Mouse (Mus musculus): ENCODE data around the gene Sept9. TPM values are rescaled to one million over a fixed set of nuclear protein-coding genes. Genes with fewer than 3 reads are reported as not detected.

Gene Sept9
- polyA plus RNA-seq, 1 experiment from 2014 or later: 52.5 TPM

DNA sequence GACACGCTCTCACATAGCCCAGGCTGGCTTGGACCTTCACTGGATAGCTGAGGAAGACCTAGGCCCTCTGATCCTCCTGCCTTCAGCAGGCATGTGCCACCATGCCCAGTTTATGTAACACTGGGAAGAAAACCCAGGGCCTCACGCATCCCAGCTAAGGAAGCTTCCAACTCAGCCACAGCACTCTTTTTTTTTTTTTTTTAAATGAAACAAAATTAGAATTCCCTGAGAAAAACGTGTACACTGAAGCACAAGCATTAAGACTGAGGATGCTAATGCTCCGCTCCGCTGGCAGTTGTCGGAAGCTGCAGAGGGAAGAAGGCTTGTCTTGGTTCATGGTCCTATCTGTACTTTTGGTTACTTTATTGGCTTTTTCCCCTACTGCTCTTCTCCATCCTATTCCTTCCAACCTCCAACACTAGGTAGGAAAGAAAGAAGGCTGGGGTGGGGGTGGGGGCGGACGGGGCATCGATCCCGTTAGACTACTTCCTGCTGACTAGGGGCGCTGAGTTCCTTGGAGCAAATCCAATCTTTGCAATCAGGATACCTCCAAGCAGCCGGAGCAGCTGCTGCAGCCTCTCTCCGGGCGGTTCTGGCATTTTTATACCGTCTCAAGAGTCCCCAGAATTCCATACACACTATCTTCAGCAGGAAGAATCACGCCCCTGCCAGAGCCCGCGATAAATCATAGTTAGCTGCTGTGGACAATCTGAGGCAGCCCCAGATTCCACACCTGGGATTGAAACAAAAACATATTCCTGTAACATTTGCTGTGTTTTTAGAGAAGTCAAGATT lies 25.2 kb upstream of the Sept9 start:
- H3K4me3 ChIP-seq (ENCODE audit: low read depth, low read length): peak overlapping the region; percentile 23; the same call in 1 of the 2 replicates
- WGBS: 28% methylated on average over 18 of the region's 18 CpGs
- no peaks in the 10 kb centered on the region; the same call in 1 of the 2 replicates for H3K4me1 ChIP-seq (ENCODE audit: insufficient read depth, low read depth, low read length)
- H3K27me3 ChIP-seq (replicated peaks; ENCODE audit: insufficient read depth, low read length): no peaks in the 10 kb centered on the region
- no peak overlapping the region for H3K9ac ChIP-seq (replicated peaks; ENCODE audit: low read depth)
- no peaks in the 10 kb centered on the region for H3K36me3 ChIP-seq (ENCODE audit: insufficient read depth, low read length)
- no peak for DNase-seq (ENCODE audit: low spot score)
- no peak for TF ChIP-seq EP300 (IDR thresholded peaks at IDR 0.05)
- TF ChIP-seq CTCF (IDR thresholded peaks at IDR 0.05): no peak
- H3K27ac ChIP-seq (ENCODE audit: low read length): no peak overlapping the region
- H3K9me3 ChIP-seq (ENCODE audit: low read length): no peaks in the 10 kb centered on the region
- peak overlapping the region; percentile 45 for H3K4me2 ChIP-seq (replicated peaks; ENCODE audit: low read depth, low read length)
- no peak for ATAC-seq

DNA sequence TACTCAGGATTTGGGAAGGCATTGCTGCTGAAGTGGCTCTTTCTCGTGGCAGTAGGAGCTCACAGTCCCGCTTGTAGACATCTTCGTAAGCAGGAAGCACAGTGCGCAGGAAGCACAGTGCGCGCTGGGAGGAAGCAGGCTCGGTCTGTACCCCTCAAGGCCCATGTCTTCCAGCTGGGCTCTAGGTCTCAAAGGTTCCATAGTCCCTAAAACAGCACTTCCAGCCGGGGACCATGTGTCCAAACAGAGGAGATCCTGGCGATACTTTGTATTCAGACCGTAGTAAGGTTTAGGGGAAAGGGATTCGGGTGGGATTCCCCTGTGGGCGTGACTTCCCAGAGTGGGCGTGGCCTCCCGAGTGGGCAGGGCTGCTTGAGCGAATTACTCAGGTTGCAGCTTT lies 24.5 kb upstream of the Sept9 start:
- ATAC-seq: 0 out of 2 replicates have a peak, but pooled peaks have one; percentile 32
- peak overlapping the region; percentile 45 for H3K4me2 ChIP-seq (replicated peaks; ENCODE audit: low read depth, low read length)
- TF ChIP-seq CTCF (IDR thresholded peaks at IDR 0.05): no peak
- no peak for TF ChIP-seq EP300 (IDR thresholded peaks at IDR 0.05)
- no peaks in the 10 kb centered on the region; the same call in 1 of the 2 replicates for H3K4me1 ChIP-seq (ENCODE audit: insufficient read depth, low read depth, low read length)
- H3K27ac ChIP-seq (ENCODE audit: low read length): no peak overlapping the region
- H3K27me3 ChIP-seq (replicated peaks; ENCODE audit: insufficient read depth, low read length): no peaks in the 10 kb centered on the region
- peak; percentile 41 for DNase-seq (ENCODE audit: low spot score)
- H3K9me3 ChIP-seq (ENCODE audit: low read length): no peaks in the 10 kb centered on the region
- H3K9ac ChIP-seq (replicated peaks; ENCODE audit: low read depth): no peak overlapping the region
- WGBS: 32% methylated on average over 15 of the region's 15 CpGs
- no peaks in the 10 kb centered on the region for H3K36me3 ChIP-seq (ENCODE audit: insufficient read depth, low read length)
- peak overlapping the region; percentile 23; the same call in 1 of the 2 replicates for H3K4me3 ChIP-seq (ENCODE audit: low read depth, low read length)

DNA sequence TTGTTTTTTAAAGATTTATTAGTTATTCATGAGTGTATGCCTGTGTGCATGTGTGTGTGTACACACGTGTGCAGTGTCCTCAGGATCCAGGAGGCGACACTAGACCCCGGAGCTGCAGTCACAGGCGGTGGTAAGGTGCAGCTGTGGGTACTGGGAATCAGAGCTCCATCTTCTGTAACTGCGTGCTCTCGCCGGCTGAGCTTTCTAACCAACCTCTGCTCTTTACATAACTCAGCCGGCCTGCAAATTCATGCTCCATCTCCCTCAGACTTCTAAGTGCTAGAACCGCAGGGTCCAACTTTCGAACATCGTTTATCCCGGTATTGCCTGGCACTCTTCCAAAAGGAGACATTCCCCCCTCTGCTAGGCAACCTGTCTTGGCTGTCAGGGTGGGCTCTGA lies 24.0 kb upstream of the Sept9 start:
- no peak overlapping the region for H3K4me3 ChIP-seq (ENCODE audit: low read depth, low read length)
- 64% methylated on average over 12 of the region's 12 CpGs for WGBS

DNA sequence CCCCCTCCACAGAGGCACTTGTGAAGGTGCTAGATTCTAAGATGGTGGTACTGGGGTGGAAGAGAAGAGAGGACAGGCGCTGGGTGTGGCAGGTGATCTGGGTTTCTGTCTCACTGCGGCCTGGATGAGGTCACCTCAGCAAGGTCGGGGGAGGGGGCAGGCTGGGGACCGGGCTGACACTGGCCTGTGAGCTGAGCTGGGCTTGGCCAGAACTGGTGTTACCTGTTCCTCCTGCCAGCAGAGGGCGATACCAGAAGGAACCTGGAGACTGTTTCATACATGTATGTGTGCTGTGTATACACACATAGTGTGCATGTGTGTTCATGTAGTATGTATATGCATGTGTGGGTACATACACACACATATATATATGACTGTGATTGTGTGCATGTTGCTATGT lies 23.2 kb upstream of the Sept9 start:
- ATAC-seq: peak; percentile 43

More for the DNA sequence above, 24.0 kb upstream of the Sept9 start:
- ATAC-seq (no peak), DNase-seq (ENCODE audit: low spot score) (no peak)
- Histone ChIP-seq H3K27ac (ENCODE audit: low read length) (no peak overlapping the region), H3K27me3 (replicated peaks; ENCODE audit: insufficient read depth, low read length) (no peaks in the 10 kb centered on the region), H3K9me3 (ENCODE audit: low read length) (no peaks in the 10 kb centered on the region), H3K4me1 (ENCODE audit: insufficient read depth, low read depth, low read length) (no peaks in the 10 kb centered on the region; the same call in 1 of the 2 replicates), H3K36me3 (ENCODE audit: insufficient read depth, low read length) (no peaks in the 10 kb centered on the region), H3K9ac (replicated peaks; ENCODE audit: low read depth) (no peak overlapping the region), H3K4me2 (replicated peaks; ENCODE audit: low read depth, low read length) (peak overlapping the region; percentile 45; the same call in 1 of the 2 replicates)
- TF ChIP-seq CTCF (IDR thresholded peaks at IDR 0.05) (no peak), EP300 (IDR thresholded peaks at IDR 0.05) (no peak)

DNA sequence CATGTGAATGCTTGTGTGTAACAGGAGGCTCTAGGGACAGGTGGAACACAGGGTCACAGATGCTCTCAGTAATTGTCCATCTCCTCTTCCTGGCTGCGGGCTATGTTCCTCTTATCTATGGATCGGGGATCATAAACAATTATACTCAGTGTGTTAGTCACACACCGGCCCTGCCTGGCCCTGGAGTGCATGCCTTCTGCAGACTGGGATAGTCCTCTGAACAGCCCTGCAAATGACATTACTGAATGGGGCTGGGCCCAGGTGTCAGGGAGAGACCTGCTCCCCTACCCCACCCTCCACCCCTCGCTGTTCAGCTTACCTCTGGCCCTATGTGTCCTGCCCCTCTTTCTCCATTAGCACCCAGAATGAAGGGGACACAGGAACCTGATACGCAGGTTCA lies 22.6 kb upstream of the Sept9 start:
- no peak for TF ChIP-seq EP300 (IDR thresholded peaks at IDR 0.05)
- no peak for TF ChIP-seq CTCF (IDR thresholded peaks at IDR 0.05)
- ATAC-seq: 0 out of 2 replicates have a peak, but pooled peaks have one; percentile 8
- H3K27ac ChIP-seq (ENCODE audit: low read length): no peak overlapping the region
- H3K27me3 ChIP-seq (replicated peaks; ENCODE audit: insufficient read depth, low read length): no peaks in the 10 kb centered on the region
- no peaks in the 10 kb centered on the region for H3K36me3 ChIP-seq (ENCODE audit: insufficient read depth, low read length)
- no peak overlapping the region for H3K4me3 ChIP-seq (ENCODE audit: low read depth, low read length)
- no peak for DNase-seq (ENCODE audit: low spot score)
- no peaks in the 10 kb centered on the region; the same call in 1 of the 2 replicates for H3K4me1 ChIP-seq (ENCODE audit: insufficient read depth, low read depth, low read length)
- no peak overlapping the region for H3K9ac ChIP-seq (replicated peaks; ENCODE audit: low read depth)
- no peak overlapping the region for H3K4me2 ChIP-seq (replicated peaks; ENCODE audit: low read depth, low read length)
- 67% methylated on average over 5 of the region's 5 CpGs for WGBS
- H3K9me3 ChIP-seq (ENCODE audit: low read length): no peaks in the 10 kb centered on the region

More for the DNA sequence above, 23.2 kb upstream of the Sept9 start:
- H3K9me3 ChIP-seq (ENCODE audit: low read length): no peaks in the 10 kb centered on the region
- H3K4me1 ChIP-seq (ENCODE audit: insufficient read depth, low read depth, low read length): no peaks in the 10 kb centered on the region; the same call in 1 of the 2 replicates
- no peak overlapping the region for H3K27ac ChIP-seq (ENCODE audit: low read length)
- H3K9ac ChIP-seq (replicated peaks; ENCODE audit: low read depth): no peak overlapping the region
- H3K4me2 ChIP-seq (replicated peaks; ENCODE audit: low read depth, low read length): no peak overlapping the region
- no peaks in the 10 kb centered on the region for H3K27me3 ChIP-seq (replicated peaks; ENCODE audit: insufficient read depth, low read length)
- peak; percentile 59 for DNase-seq (ENCODE audit: low spot score)
- H3K4me3 ChIP-seq (ENCODE audit: low read depth, low read length): no peak overlapping the region
- 36% methylated on average over 5 of the region's 5 CpGs for WGBS
- no peaks in the 10 kb centered on the region for H3K36me3 ChIP-seq (ENCODE audit: insufficient read depth, low read length)
- TF ChIP-seq EP300 (IDR thresholded peaks at IDR 0.05) (no peak), CTCF (IDR thresholded peaks at IDR 0.05) (peak; percentile 73)

DNA sequence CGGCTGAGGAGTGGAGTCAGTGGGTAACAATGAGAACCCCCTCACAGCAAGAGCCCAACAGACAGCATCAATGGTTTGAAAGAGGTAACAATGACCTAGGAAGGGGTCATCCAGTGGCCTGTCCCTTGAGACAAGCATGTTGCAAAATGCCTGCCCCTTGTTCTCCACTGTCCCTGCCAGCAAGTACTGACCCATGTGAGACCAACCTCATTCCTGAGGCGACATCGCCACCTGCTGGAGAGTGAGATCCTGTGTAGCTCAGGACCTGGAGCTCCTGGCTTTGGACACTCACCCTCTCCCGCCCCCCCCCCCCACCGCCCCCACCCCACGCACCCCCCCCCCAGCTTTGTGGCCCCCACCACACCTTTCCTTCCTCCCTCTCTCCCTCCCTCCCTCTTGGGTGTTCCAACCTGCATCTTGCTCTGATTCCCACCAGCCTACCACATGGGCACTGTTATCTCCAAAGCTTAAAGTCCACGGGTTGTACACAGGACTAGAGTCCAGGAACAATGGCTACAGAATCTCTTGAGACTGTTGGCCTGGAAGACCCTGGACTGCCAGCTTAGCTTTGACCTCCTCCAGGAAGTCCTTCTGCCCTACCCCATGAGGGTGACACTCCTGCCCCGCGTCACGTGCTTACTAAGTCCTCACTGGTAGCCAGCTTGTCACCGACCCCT lies 22.0 kb upstream of the Sept9 start:
- peak; percentile 85 for ATAC-seq

More for the DNA sequence above, 22.0 kb upstream of the Sept9 start:
- Histone ChIP-seq H3K4me3 (ENCODE audit: low read depth, low read length) (no peak overlapping the region), H3K4me1 (ENCODE audit: insufficient read depth, low read depth, low read length) (no peaks in the 10 kb centered on the region; the same call in 1 of the 2 replicates), H3K27me3 (replicated peaks; ENCODE audit: insufficient read depth, low read length) (no peaks in the 10 kb centered on the region), H3K9me3 (ENCODE audit: low read length) (no peaks in the 10 kb centered on the region), H3K4me2 (replicated peaks; ENCODE audit: low read depth, low read length) (no peak overlapping the region), H3K36me3 (ENCODE audit: insufficient read depth, low read length) (no peaks in the 10 kb centered on the region), H3K27ac (ENCODE audit: low read length) (no peak overlapping the region), H3K9ac (replicated peaks; ENCODE audit: low read depth) (no peak overlapping the region)
- 42% methylated on average over 10 of the region's 11 CpGs for WGBS
- no peak for TF ChIP-seq EP300 (IDR thresholded peaks at IDR 0.05)
- peak; percentile 88 for TF ChIP-seq CTCF (IDR thresholded peaks at IDR 0.05)
- peak; percentile 91 for DNase-seq (ENCODE audit: low spot score)
